Mouse (Mus musculus) heart, adult 11 months (tissue): Measurements from ENCODE around the gene Bahcc1.
A peak's percentile ranks its signal among the peaks of the same experiment; 100 is the strongest.

Experiments
- DNase-seq: peaks from one replicate; pipeline ENCODE4 v3.0.0; 2022

Bahcc1 gene

DNA sequence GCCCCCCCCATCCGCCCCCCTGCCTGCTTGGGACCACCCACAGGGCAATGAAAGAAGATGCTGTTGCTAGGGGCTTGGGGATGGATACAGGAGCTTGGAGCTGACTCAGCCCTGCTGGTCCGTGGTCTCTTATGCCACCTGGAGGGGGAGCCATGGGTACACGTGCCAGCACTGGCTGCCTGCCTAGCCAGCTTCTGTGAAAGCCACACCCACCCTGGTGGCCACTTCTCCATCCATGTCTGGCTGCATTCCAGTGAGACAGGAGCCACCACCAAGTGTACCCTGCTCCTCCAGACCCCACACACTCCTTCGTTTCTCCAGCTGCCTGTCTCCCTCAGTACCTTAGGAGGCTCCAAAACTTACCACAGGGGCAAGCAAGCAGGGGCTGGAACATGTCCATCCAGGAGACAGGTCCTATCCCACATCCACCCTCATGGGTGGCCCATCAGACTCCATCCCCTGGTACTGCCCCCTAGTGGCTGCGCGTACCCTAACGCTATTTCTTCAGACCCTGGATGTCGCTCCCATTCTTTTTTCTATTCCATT is 29.7 kb downstream of the Bahcc1 start:
- DNase-seq = peak; percentile 99

DNA sequence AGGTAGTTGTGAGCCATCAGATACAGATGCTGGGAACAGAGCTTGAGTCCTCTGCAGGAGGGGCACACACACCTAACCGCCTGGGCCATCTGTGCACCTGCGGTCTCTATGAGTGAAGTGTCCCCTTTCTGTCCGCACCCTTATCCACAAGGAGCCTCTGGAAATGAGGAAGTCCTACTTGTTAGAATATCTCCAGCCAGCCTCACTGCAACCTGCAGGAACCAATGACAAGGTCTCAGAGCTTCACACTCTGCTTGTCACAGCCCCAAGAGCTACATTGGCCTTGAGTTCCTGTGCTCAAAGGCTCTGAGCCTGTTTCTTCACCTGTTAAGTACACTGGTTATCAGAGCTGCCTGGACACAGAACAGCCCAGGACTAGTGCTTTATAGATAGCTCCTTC is 30.4 kb downstream of the Bahcc1 start:
- DNase-seq = no peak

DNA sequence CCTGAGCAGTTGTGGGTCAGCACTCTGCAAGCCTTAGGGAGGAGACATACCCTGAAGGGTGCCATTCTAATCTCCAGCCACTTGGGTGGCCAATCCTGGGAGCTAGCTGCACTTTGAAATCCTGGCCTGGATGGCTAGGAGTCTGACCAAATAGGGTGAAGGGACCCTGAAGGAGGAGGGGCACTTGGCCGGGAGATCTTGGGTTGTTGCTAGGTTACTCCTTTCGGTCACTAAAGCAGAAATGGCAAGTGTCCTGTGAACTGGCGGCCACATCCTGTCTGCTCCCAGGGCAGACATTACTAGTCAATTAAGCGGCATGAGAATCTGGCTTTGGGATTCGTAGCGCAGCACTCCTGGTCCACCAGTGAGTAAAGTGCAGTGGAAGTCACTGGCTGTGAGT is 31.3 kb downstream of the Bahcc1 start:
- no peak for DNase-seq

DNA sequence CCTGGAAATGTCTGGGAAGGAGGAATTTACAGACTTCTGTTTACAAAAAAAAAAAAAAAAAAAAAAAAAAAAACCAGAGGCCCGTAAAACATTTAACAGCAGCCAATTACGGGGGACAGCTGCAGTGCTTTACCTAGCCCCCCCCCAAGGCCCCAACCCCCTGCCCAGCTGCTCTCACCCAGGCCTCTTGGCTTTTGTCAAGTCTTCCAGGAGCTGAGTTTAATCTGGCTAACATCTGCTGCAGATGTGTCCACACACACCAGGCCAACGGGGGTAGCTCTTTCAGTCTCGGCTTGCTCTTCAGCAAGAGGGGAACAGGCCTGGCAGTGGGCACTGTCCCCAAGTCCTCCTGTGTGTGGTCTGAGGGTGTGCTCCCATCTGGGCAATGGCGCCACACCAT is 32.7 kb downstream of the Bahcc1 start:
- DNase-seq = no peak

DNA sequence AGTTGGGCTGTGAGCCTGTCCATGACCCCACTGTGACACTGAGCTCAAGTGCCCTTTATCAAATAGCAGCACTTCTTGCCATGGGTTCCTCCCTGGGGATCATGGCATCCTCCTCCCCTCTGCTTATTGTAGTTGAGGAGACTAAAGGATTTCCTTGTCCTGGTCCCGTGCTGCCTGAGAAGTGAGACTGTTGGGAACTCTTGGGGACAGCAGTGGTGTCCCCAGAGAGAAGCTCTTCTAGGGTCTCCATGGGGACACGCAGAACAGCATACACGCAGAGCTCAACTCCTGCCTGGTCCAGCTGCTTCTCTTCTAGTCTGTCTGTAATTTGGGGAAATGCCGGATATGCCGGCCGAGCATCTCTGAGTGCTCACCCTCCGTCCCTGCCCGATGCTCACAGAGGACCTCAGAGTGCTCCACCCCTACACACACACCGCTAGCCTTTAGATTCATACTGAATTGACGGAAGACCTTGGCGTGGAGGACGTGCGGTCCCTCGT is 33.6 kb downstream of the Bahcc1 start:
- DNase-seq = peak; percentile 97

DNA sequence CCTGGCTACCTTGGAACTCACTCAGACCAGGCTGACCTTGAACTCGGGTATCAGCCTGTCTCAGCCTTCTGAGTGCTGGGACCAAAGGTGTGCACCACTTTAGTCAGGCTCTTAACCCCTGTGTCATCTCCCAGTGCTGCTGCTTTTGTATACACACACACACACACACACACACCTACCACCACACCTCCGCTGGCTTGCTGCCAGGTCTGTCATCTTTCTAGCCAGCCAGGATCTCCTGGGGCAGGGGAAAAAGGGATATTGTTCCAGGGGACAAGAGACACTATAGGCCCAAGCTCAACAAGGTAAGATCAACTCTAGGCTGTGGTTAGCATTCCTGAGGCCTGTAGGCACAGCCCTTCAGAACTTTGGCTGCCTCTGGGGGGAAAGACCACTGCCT is 34.5 kb downstream of the Bahcc1 start:
- no peak for DNase-seq

DNA sequence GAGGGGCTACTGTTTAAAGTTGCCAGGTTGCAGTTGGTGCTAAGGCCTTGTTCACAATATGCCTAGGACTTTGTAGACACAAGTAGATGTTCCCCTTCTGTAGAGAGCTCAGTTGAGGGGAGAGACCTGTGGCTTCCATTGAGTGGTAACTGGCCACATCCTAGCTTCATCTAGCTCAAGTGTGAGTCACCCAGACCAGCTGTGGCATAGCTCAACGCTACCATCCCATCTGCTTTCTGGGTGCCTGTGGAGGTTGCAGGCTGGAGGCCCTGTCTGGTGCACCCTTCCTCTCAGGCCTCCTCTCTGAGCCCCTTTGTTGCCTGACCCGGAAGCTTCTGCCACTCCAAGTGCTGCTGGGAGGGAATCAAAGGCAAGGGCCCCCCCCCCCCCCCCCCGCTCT is 34.9 kb downstream of the Bahcc1 start:
- DNase-seq = no peak

DNA sequence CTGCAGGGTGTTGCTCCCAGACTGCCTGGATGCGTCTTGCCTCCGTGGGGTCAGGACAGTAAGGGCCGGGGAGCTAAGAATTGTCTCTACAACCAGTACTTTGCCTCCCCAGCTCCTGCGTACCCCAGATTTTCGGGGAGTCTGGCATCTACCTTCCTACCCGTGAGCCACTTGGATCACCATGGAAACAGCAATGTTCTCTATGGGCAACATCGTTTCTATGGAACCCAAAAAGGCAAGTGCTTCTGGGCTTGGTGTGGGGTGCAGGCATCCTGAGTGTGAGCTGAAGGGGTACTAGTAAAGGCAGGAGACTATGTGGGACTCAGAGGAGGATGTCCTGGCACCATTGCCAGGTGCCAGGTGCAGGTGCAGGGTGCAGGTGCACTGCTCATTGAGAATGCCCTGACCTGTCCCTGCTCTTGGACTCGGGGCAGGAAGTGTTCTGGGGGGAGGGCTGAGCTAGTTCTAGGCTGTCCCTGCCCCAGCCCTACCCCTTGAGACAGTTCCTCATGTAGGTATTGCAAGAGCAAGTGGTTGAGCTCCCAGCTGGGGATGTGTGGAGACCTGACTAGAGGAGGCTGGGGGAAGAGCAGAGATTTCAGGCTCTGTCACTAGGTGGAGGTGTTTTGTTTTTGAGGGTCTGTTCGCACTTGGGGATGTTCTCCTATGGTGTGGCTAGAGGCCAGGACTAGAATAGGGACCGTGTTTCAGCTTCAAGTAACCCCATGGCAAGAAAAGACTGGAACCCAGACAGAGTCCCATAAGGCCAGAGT is 35.6 kb downstream of the Bahcc1 start:
- no peak for DNase-seq

DNA sequence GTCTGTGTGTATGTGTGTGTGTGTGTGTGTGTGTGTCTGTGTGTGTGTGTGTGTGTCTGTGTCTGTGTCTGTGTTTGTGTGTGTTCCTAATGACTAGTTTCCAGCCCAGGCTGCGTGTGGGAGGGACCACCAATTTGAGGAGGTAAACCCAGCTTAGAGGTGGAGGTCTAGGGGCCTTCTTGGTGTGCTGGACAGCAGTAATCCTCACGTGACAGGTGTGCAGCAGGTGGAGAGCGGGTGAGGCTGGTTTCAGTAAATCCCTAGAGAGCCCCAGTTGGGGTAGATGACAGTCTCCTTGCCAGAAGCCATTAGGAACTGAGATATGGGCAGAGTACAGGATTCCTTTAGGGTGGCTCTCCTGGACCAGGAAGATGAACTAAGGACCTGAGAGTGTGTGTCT is 36.3 kb downstream of the Bahcc1 start:
- no peak for DNase-seq

DNA sequence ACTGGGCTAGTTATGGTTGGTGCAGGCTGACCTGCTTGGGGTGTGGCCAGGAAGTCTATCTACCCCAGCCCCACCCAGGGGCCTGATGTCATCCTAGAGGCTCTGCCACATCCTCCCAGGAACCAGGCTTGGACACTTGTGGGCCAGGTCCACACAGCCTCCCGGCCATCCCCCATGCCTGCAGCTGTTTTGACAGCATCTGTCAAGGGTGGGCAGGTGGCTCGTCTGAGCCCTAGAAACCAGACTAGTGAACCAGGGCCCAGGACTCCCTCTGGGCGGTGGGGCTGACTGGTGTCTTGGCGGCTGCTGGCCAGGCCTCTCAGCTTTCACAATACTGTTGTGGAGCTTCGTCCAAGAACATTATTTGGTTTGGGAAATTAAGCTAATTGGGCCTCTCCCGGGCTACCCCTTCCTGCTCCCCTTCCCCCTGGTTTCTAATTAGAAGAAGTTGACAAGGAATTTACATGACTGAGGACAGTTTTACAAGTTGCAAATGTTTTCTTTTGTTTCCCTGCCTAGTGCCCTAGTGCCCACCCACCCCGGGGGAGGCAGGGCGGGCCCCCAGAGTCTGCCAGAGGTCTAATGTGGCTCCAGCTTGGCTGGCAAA is 36.9 kb downstream of the Bahcc1 start:
- peak; percentile 96 for DNase-seq

DNA sequence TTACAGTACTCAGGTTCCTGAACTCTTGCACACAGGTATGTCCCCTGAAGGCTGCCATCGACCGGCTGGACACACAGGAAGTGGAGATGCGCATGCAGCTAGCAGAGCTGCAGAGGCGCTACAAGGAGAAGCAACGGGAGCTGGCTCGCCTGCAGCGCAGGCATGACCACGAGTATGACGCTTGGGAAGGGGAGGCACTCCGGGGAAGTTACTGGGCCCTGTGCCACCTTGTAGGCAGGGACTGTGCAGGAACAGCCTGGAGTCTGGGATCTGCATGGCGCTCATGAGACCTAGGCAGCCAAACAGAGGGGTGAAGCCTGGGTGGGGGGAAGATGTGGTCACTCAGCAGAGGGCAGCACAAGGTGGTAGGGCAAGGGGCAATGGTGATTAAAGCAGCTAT is 46.6 kb downstream of the Bahcc1 start:
- DNase-seq = no peak

DNA sequence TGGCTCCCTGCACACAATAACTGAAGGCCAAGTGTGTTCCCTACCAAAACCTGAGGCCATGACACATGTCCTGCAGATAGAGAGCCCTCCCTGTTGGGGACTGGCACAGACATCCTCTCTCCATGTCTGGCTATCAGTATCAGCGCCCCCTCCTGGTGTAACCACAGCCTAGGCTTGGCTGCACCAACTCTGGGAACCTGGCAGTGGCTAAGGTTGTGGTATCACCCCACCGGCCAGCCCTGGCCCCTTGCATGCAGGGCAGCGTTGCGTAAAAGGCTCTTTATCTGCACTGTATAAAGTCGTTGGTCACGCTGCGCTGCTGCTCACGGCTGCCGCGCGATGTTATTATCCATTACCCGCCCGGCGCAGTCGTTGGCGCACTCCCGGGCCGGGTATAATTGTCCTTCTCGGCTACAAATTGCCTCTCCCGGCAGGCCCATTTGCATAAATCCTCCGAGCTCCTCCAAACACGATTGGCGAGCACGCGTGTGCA is 47.6 kb downstream of the Bahcc1 start:
- DNase-seq = no peak

DNA sequence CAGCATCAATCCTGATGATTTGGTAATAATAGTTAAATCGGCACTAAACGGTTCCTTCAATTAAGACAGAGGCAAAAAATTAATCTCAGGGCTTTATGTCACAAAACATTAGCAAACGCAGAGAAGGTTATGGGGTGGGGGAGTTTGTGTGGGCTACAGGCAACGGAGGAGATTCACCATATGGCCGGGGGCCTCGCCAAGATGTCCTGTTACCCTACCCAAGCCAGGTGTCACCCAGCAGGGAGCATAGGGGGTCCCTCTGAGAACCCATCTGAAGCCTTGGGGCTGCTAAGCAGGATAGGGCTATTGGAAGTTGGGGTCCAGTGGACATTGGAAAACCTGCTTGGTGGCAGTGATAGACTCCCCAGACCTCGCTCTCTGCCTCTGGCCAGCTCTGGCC is 48.0 kb downstream of the Bahcc1 start:
- no peak for DNase-seq

DNA sequence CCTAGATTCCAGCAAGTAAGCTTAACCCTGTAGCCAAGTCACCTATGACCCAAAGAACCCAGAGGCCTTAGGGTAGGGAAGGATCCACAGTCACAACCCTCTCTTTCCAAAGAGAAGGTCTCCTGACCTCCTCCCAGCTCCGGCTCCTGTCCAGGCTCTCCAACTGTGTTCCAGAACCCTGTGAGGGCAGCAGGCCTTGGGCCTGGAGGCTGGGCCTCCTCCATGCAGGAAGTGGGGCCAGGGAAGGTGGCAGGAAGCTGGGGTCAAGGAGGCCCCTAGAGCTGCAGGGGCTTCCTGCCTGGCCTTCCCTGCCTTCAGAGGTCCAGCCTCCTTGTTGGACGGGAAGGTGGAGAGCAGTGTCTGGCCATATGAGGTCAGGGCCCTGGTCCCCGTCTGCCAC is 48.5 kb downstream of the Bahcc1 start:
- DNase-seq = peak; percentile 98

DNA sequence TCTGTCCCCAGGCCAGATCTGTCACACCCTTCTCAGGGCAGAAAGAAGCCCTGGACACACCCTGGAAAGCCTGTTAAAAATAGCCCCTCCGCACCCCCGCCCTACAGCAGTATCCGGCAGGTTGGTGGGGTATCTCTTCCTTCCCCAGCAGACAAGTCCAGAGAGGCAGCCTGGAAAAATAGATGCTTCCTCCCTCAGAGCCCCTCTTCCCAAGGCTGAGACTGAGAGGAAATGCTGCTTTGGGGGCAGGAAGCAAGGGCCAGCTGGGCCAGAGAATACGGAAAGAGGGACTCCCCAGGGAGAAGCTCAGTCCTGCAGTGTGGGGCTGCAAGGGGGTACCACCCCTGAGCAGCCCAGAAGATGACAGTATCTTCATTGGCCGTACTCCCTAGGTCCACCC is 50.8 kb downstream of the Bahcc1 start:
- DNase-seq = peak; percentile 99

DNA sequence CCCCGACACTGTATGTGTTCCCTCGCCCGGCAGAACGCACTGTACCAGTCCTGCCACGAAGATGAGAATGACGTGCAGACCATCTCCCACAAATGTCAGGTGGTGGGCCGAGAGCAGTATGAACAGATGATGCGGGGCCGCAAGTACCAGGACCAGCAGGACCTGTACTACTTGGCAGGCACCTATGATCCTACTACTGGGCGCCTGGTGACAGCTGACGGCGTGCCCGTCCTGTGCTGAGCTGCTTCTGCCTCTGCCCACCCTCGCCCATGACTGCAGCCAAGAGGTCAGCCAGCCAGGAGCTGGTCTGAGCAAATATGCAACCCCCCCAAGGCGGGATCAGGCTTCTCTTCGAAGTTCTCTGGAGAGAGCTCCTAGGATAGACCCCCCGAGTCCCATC is 56.9 kb downstream of the Bahcc1 start:
- DNase-seq = no peak

DNA sequence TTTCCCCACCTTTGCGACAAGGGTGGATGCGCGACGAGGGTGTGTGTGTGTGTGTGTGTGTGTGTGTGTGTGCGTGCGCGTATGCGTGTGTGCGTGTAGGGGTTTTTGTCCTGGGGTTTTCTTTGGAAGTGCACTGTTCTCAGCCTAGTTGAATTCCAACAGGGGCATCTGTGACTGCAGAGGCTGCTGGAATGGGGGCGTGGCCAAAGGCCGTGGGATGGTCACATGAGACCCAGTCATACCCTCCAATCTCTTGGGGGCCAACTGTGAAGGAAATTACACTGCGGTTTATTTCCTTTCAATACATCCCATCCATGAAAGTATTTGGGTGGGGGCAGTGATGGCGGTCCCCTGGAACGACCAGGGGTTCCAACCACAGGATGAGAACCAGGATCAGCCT is 57.5 kb downstream of the Bahcc1 start:
- DNase-seq = no peak

DNA sequence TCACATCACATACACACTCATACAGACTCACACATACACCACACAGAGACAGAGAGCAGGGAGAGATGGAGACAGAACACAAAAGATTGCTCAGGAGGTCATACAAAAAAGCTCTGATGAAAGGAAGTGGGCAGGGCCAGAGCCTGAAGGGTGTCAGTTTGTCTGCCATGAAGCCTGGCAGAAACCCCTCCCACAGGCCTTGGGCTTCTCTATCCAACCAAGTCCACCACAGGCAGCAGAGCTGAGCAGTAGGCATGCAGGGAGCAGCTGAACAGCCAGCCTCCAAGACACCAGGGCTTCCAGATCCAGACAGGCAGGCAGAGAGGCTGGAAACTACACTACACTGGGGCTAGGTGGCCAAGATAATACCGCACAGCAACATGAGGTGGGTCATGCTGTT is 61.0 kb downstream of the Bahcc1 start:
- DNase-seq = no peak

DNA sequence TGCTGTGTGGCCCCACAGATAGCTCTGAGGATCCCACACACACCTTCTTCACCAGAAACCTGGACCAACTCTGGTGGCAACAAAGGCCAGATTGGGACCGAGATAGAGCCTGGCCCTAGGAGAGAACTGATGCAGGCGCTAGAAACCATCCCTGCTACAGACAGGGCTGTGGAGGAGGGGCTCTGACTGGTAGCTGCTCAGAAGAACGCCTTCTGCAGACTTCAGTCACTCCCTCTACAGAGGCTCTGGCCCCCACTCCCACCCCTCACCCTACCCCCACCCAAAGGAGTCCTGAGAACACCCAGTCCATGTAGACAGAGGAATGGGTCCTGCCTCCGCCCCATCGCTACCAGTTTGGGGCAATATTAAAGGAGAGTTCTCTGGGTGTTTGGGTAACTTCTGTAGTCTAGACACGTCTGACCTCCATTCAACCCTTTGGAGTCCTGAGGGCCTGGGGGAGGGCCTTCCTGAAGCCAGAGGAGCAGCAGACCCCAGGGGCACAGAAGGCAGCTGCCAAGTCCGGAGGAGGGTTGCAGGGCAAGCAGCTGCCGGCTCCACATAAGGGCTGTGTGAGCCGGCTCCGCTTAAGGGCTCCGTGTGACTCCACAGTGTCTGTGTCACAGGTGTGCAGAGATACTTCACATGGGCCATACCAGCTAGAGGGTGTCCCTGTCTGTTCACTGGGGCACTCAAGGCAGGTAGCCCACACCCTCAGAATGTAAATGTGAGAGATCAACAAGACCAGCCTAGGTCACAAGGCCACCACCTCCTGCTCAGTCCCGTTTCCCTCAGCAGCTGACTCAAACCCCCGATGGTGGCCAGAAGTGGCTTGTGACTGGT is 63.8 kb downstream of the Bahcc1 start:
- no peak for DNase-seq

DNA sequence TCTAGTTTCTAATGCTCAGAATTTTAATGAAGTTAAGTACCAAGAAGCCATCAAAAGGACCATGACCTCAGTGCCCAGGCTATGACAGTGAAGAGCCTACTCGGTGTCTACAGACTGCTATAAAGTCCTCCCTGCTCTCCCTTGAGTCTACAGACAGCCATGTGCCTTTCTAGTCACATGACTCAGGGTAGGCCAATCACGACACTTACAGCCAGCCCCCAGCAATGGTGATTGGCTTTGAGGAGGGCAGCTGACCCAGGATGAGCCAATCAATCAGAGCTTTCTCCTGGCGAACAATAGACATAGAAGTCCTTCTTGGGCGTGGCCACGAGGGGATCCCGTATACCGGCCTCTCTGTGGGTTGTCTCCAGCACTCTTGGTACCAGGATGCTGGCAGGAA is 65.0 kb downstream of the Bahcc1 start:
- no peak for DNase-seq

DNA sequence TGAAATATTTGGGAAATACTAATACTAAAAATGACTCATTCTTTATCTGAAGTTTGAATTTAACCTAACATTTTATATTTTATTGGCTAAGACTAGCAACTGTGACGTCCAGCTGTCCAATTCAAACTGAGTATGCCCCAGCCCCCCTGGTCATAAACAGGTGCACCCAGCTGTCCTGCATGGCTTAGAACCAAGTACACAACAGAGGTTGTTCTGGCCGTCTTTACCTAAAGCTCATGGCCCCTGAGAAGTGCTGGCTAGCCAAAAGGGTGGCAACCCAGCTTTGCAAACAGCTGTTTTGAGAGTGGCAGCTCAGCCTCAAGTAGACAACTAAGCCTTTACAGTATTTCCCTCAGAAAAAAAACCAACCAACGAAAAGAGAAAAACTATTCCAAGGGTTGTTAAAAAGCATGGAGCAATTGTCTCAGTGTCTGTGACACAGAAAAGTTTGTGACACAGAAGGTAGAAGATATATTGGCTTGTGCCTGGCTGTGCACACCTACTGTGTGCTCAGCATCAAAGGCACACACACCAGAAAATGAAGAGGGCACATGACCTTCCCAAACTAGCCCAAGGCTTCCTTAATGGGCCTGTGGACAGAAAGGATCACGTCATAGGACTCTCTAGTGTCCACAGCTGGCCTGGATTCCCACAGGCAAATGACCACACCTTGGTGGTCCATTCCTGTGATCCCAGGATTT is 65.8 kb downstream of the Bahcc1 start:
- DNase-seq = no peak

DNA sequence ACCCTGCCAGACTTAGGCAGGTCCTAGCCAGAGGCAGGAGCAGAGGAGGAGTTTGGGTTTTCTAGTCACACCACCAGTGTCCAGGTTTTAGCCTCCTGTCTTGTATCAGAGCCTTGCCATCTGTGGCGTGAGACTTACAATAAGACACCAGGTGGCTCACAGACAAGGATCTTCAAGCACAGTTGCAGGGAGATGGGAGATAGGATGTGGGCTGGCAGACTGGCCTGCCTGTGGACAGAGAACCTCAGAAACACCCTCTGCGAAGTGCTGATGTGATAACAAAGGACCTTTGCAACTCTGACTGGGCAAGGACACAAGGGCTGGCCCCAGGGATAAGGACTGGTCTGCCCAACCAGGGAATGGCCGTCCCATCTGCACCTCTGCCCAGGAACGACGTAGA is 66.7 kb downstream of the Bahcc1 start:
- no peak for DNase-seq

DNA sequence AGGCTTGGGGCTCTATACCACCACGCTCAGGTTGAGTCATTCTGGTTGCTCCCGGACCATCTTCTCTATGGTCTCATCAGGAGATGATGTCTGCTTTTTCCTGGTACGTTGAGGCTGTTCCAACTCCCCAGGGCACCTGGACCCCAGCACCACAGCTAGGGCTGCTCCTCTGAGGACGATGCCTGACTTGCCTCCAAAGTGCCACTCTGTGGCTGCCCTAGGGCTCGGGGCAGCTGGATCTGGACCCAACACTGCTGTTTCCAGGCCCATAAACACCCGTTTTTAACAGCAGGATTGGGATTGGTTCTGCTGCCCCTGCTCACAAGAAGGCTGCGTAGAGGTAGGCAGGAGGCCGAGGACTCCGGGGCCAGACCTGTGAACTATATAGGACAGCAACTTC is 70.4 kb downstream of the Bahcc1 start:
- peak; percentile 82 for DNase-seq
